In genomic region chr4:148098666-148099065, GRCm38 (mm10) we compare ENCODE assay signal across 21 mouse cellular contexts. TPM values are rescaled to one million over a fixed set of nuclear protein-coding genes. Genes with fewer than 3 reads are reported as not detected.
DNase-seq lines count a peak whose midpoint lies in the region; ATAC-seq and TF ChIP-seq lines count a peak whose summit lies in the region.
"Had no signal": no experiment of that assay in that cellular context is flagged by ENCODE, and none has a peak within 500 bp of the region (broad histone marks: within the 10 kb centered on the region; RNA-seq: fewer than 3 reads in every experiment).

No protein-coding gene starts in this region.

- no peaks in the 10 kb centered on the region for H3K9me3 ChIP-seq in forebrain, embryonic 12.5 days
- H3K9me3 ChIP-seq: embryonic facial prominence, embryonic 10.5 days; embryonic facial prominence, embryonic 12.5 days; G1E had no signal

- no peak overlapping the region for H3K4me2 ChIP-seq in forebrain, embryonic 12.5 days
- H3K4me2 ChIP-seq: embryonic facial prominence, embryonic 12.5 days had no signal

- peaks cover 50% of the 10 kb centered on the region for H3K4me1 ChIP-seq in thymus, adult 2 months (replicated peaks; ENCODE audit: control insufficient read depth, insufficient read depth, low read length)
- peaks cover 14% of the 10 kb centered on the region for H3K4me1 ChIP-seq in forebrain, embryonic 12.5 days

- no peak for TF ChIP-seq POLR2A in thymus, adult 2 months (IDR thresholded peaks at IDR 0.05; ENCODE audit: control insufficient read depth, extremely low read depth, insufficient read depth, low read length, poor library complexity)

- no peaks in the 10 kb centered on the region for H3K36me3 ChIP-seq in thymus, adult 2 months (ENCODE audit: control insufficient read depth, insufficient read depth, low read length)
- H3K36me3 ChIP-seq in forebrain, embryonic 12.5 days (replicated peaks) = no peaks in the 10 kb centered on the region
- H3K36me3 ChIP-seq: embryonic facial prominence, embryonic 10.5 days; embryonic facial prominence, embryonic 12.5 days; G1E had no signal

- WGBS in thymus, adult 2 months = 90% methylated on average over 3 of the region's 3 CpGs
- 86% methylated on average over 3 of the region's 3 CpGs for WGBS in forebrain, embryonic 12.5 days

- no peak overlapping the region for H3K4me3 ChIP-seq in thymus, adult 2 months (ENCODE audit: control insufficient read depth, insufficient read depth, low read length)
- H3K4me3 ChIP-seq in forebrain, embryonic 12.5 days (replicated peaks) = no peak overlapping the region
- H3K4me3 ChIP-seq: embryonic facial prominence, embryonic 10.5 days; embryonic facial prominence, embryonic 12.5 days had no signal

- TF ChIP-seq CTCF in thymus, adult 2 months (IDR thresholded peaks at IDR 0.05; ENCODE audit: borderline replicate concordance, control insufficient read depth, extremely low read depth, insufficient read depth, low read length, poor library complexity) = no peak

- H3K27me3 ChIP-seq in thymus, adult 2 months (ENCODE audit: control insufficient read depth, insufficient read depth, low read length) = no peaks in the 10 kb centered on the region
- H3K27me3 ChIP-seq in forebrain, embryonic 12.5 days = peaks cover 7% of the 10 kb centered on the region; the same call in 1 of the 2 replicates
- H3K27me3 ChIP-seq: embryonic facial prominence, embryonic 12.5 days; Patski had no signal

- no peak overlapping the region for H3K9ac ChIP-seq in forebrain, embryonic 12.5 days
- H3K9ac ChIP-seq: embryonic facial prominence, embryonic 12.5 days had no signal

- intact Hi-C loops in heart, postnatal 14 days (cut with DNase I) = no loop called here

- H3K27ac ChIP-seq in thymus, adult 2 months (ENCODE audit: control insufficient read depth, insufficient read depth, low read length) = peak overlapping the region; percentile 25; the same call in 1 of the 2 replicates
- H3K27ac ChIP-seq in forebrain, embryonic 12.5 days = no peak overlapping the region
- H3K27ac ChIP-seq: embryonic facial prominence, embryonic 10.5 days; embryonic facial prominence, embryonic 12.5 days had no signal

- no peak for ATAC-seq in forebrain, embryonic 12.5 days (ENCODE audit: low FRiP score)
- ATAC-seq: activated CD4-positive, CD25-positive, alpha-beta regulatory T cell, adult 4 months; CD4-positive, CD25-positive, alpha-beta regulatory T cell, adult 4 months; forebrain, embryonic 14.5 days; forebrain, embryonic 16.5 days; Patski had no signal

- DNase-seq in heart, adult 11 months = peak; percentile 79
- DNase-seq in heart, postnatal 14 days = no peak
- DNase-seq in thymus, adult 2 months = no peak
- DNase-seq in thymus, postnatal 36 days = no peak
- DNase-seq: adrenal gland, adult 2 months; adrenal gland, postnatal 10 days; adrenal gland, postnatal 36 days; B cell, adult 2 months; cerebellum, adult 11-12 months; cerebellum, adult 2 months; cerebellum, adult 9-10 months; cerebellum, postnatal 10 days had no signal

RNA-seq across cellular contexts. Expression of gene Agtrap, which starts 10.8 kb away (rescaled TPM):
- 10 to 100 TPM; 36.4 to 38.5 TPM for total RNA-seq in heart, postnatal 14 days (2021)
- polyA plus RNA-seq in thymus, adult 2 months (2012; rRNA removed) = 98.0 and 106 TPM in 2 replicates
- polyA plus RNA-seq in forebrain, embryonic 12.5 days (2016; fragmentation: Nextera tagmentation; extraction: Ambion mirVana) = 8.4 and 9.2 TPM in 2 replicates

RNA-seq across cellular contexts. Expression of gene Mad2l2, which starts 31.5 kb away (rescaled TPM):
- 10 to 100 TPM; 11.5 to 12.5 TPM for total RNA-seq in heart, postnatal 14 days (2021)
- 32.9 and 37.7 TPM in 2 replicates for polyA plus RNA-seq in thymus, adult 2 months (2012; rRNA removed)
- polyA plus RNA-seq in forebrain, embryonic 12.5 days (2016; fragmentation: Nextera tagmentation; extraction: Ambion mirVana) = 76.1 and 81.6 TPM in 2 replicates

RNA-seq across cellular contexts. Expression of gene Draxin, which starts 31.8 kb away (rescaled TPM):
- under 1 TPM; 0.05 to 0.07 TPM for total RNA-seq in heart, postnatal 14 days (2021)
- polyA plus RNA-seq in thymus, adult 2 months (2012; rRNA removed) = 0.26 and 0.34 TPM in 2 replicates
- polyA plus RNA-seq in forebrain, embryonic 12.5 days (2016; fragmentation: Nextera tagmentation; extraction: Ambion mirVana) = 6.4 and 8.0 TPM in 2 replicates
- polyA plus RNA-seq: CD4-positive, CD25-positive, alpha-beta regulatory T cell, adult 4 months; G1E had no signal

RNA-seq across cellular contexts. Expression of gene Fbxo6, which starts 53.3 kb away (rescaled TPM):
- total RNA-seq in heart, postnatal 14 days (2021) = 10 to 100 TPM; 28.3 to 30.6 TPM
- polyA plus RNA-seq in thymus, adult 2 months (2012; rRNA removed) = 41.8 and 50.9 TPM in 2 replicates
- polyA plus RNA-seq in forebrain, embryonic 12.5 days (2016; fragmentation: Nextera tagmentation; extraction: Ambion mirVana) = 14.9 and 16.4 TPM in 2 replicates

RNA-seq across cellular contexts. Expression of gene Mthfr, which starts 59.8 kb away (rescaled TPM):
- total RNA-seq in heart, postnatal 14 days (2021) = 10 to 100 TPM; 13.1 to 14.7 TPM
- 28.3 and 30.2 TPM in 2 replicates for polyA plus RNA-seq in thymus, adult 2 months (2012; rRNA removed)
- polyA plus RNA-seq in forebrain, embryonic 12.5 days (2016; fragmentation: Nextera tagmentation; extraction: Ambion mirVana) = 28.7 and 32.2 TPM in 2 replicates
